25 mouse cellular contexts compared by ENCODE assay signal in genomic region chr7:78940971-78941370, GRCm38 (mm10). TPM values are rescaled to one million over a fixed set of nuclear protein-coding genes. Genes with fewer than 3 reads are reported as not detected.
DNase-seq lines count a peak whose midpoint lies in the region; ATAC-seq and TF ChIP-seq lines count a peak whose summit lies in the region.
"Had no signal": no experiment of that assay in that cellular context is flagged by ENCODE, and none has a peak within 500 bp of the region (broad histone marks: within the 10 kb centered on the region; RNA-seq: fewer than 3 reads in every experiment).

No protein-coding gene starts in this region.

- no peaks in the 10 kb centered on the region for H3K36me3 ChIP-seq in thymus, adult 2 months (ENCODE audit: control insufficient read depth, insufficient read depth, low read length)
- H3K36me3 ChIP-seq in forebrain, embryonic 12.5 days (replicated peaks), result no peaks in the 10 kb centered on the region
- H3K36me3 ChIP-seq: embryonic facial prominence, embryonic 10.5 days; G1E; hindbrain, embryonic 10.5 days; limb, embryonic 10.5 days; midbrain, embryonic 15.5 days; neural tube, embryonic 13.5 days had no signal

- H3K9me3 ChIP-seq in forebrain, embryonic 12.5 days, result no peaks in the 10 kb centered on the region
- H3K9me3 ChIP-seq: embryonic facial prominence, embryonic 10.5 days; G1E; hindbrain, embryonic 10.5 days; limb, embryonic 10.5 days; megakaryocyte, embryonic 14.5 days; midbrain, embryonic 15.5 days; neural tube, embryonic 13.5 days had no signal

- no peak overlapping the region for H3K4me2 ChIP-seq in forebrain, embryonic 12.5 days
- H3K4me2 ChIP-seq: midbrain, embryonic 15.5 days; neural tube, embryonic 13.5 days had no signal

- 81% methylated on average over 3 of the region's 3 CpGs for WGBS in thymus, adult 2 months
- 89% methylated on average over 3 of the region's 3 CpGs for WGBS in forebrain, embryonic 12.5 days

- no peak for TF ChIP-seq CTCF in thymus, adult 2 months (IDR thresholded peaks at IDR 0.05; ENCODE audit: borderline replicate concordance, control insufficient read depth, extremely low read depth, insufficient read depth, low read length, poor library complexity)

- no peak overlapping the region for H3K27ac ChIP-seq in thymus, adult 2 months (ENCODE audit: control insufficient read depth, insufficient read depth, low read length)
- H3K27ac ChIP-seq in forebrain, embryonic 12.5 days, result no peak overlapping the region
- H3K27ac ChIP-seq: embryonic facial prominence, embryonic 10.5 days; hindbrain, embryonic 10.5 days; limb, embryonic 10.5 days; midbrain, embryonic 15.5 days; neural tube, embryonic 13.5 days had no signal

- peak; percentile 83 for ATAC-seq in erythroblast, adult 5-6 weeks (replicated peaks; ENCODE audit: low FRiP score, poor library complexity, severe bottlenecking)
- peak; percentile 80 for ATAC-seq in megakaryocyte progenitor cell, adult 5-6 weeks (replicated peaks; ENCODE audit: poor library complexity)
- no peak for ATAC-seq in forebrain, embryonic 12.5 days (ENCODE audit: low FRiP score)
- ATAC-seq: hindbrain, embryonic 16.5 days; intestine, embryonic 16.5 days; lung, postnatal 0 days; midbrain, embryonic 15.5 days had no signal

- H3K4me1 ChIP-seq in thymus, adult 2 months (replicated peaks; ENCODE audit: control insufficient read depth, insufficient read depth, low read length), result no peaks in the 10 kb centered on the region
- peaks cover 2% of the 10 kb centered on the region; the same call in 1 of the 2 replicates for H3K4me1 ChIP-seq in forebrain, embryonic 12.5 days
- H3K4me1 ChIP-seq: hindbrain, embryonic 10.5 days; limb, embryonic 10.5 days; midbrain, embryonic 15.5 days; neural tube, embryonic 13.5 days had no signal

- DNase-seq in ovary, adult 18-20 months (ENCODE audit: low spot score), result peak; percentile 71
- DNase-seq in ovary, postnatal 14 days (ENCODE audit: low spot score), result no peak
- peak; percentile 76 for DNase-seq in spleen, postnatal 4 days (ENCODE audit: low spot score in 2 of 2)
- DNase-seq in thymus, adult 2 months, result no peak
- DNase-seq: adrenal gland, adult 2 months; B cell, adult 2 months; cerebellum, adult 11 months; cerebellum, adult 9-11 months; gastrocnemius, postnatal 36 days; kidney, adult 9 months; kidney, postnatal 14 days; thymus, postnatal 14 days had no signal

- no peak overlapping the region for H3K4me3 ChIP-seq in thymus, adult 2 months (ENCODE audit: control insufficient read depth, insufficient read depth, low read length)
- H3K4me3 ChIP-seq in forebrain, embryonic 12.5 days (replicated peaks), result no peak overlapping the region
- H3K4me3 ChIP-seq: embryonic facial prominence, embryonic 10.5 days; hindbrain, embryonic 10.5 days; limb, embryonic 10.5 days; megakaryocyte, embryonic 14.5 days; midbrain, embryonic 15.5 days; neural tube, embryonic 13.5 days had no signal

- no peak overlapping the region for H3K9ac ChIP-seq in forebrain, embryonic 12.5 days
- H3K9ac ChIP-seq: midbrain, embryonic 15.5 days; neural tube, embryonic 13.5 days had no signal

- TF ChIP-seq POLR2A in thymus, adult 2 months (IDR thresholded peaks at IDR 0.05; ENCODE audit: control insufficient read depth, extremely low read depth, insufficient read depth, low read length, poor library complexity), result no peak

- H3K27me3 ChIP-seq in thymus, adult 2 months (ENCODE audit: control insufficient read depth, insufficient read depth, low read length), result no peaks in the 10 kb centered on the region
- no peaks in the 10 kb centered on the region for H3K27me3 ChIP-seq in forebrain, embryonic 12.5 days
- H3K27me3 ChIP-seq: midbrain, embryonic 15.5 days; neural tube, embryonic 13.5 days had no signal

RNA-seq across cellular contexts. Expression of gene Isg20, which starts 27.7 kb away (rescaled TPM):
- 792 and 830 TPM in 2 replicates for total RNA-seq in erythroblast, adult 5-6 weeks (2015; ENCODE audit: low replicate concordance)
- 550 and 581 TPM in 2 replicates for total RNA-seq in erythroblast, adult 5-6 weeks (2017; ENCODE audit: low replicate concordance)
- total RNA-seq in megakaryocyte progenitor cell, adult 5-6 weeks (2015), result 25.3 and 35.0 TPM in 2 replicates
- total RNA-seq in megakaryocyte progenitor cell, adult 5-6 weeks (2017), result 7.7 and 8.0 TPM in 2 replicates
- polyA plus RNA-seq in thymus, adult 2 months (2012; rRNA removed), result 159 and 194 TPM in 2 replicates
- polyA plus RNA-seq in forebrain, embryonic 12.5 days (2016; fragmentation: Nextera tagmentation; extraction: Ambion mirVana), result 0.29 TPM in 1 of 2 replicates, not detected in the other
- polyA plus RNA-seq: neural tube, embryonic 13.5 days had no signal

RNA-seq across cellular contexts. Expression of gene Aen, which starts 45.3 kb away (rescaled TPM):
- 0.96 and 4.6 TPM in 2 replicates for total RNA-seq in erythroblast, adult 5-6 weeks (2015; ENCODE audit: low replicate concordance)
- 10.0 and 17.6 TPM in 2 replicates for total RNA-seq in erythroblast, adult 5-6 weeks (2017; ENCODE audit: low replicate concordance)
- total RNA-seq in megakaryocyte progenitor cell, adult 5-6 weeks (2015), result 14.8 and 15.1 TPM in 2 replicates
- 39.7 and 46.6 TPM in 2 replicates for total RNA-seq in megakaryocyte progenitor cell, adult 5-6 weeks (2017)
- polyA plus RNA-seq in thymus, adult 2 months (2012; rRNA removed), result 32.3 and 39.2 TPM in 2 replicates
- polyA plus RNA-seq in forebrain, embryonic 12.5 days (2016; fragmentation: Nextera tagmentation; extraction: Ambion mirVana), result 55.2 and 57.4 TPM in 2 replicates

Comparison
In these comparisons a context has a peak if more than half of its experiments do, and no peak if none do; other contexts are left out.
1. DNase-seq: peak in ovary, adult 18-20 months (single experiment) and spleen, postnatal 4 days (2 of 2); none in ovary, postnatal 14 days (single experiment) and thymus, adult 2 months (single experiment).
2. RNA of gene Isg20, which starts 27.7 kb away (total RNA-seq): 550 to 830 TPM in erythroblast, adult 5-6 weeks; 7.7 to 35.0 TPM in megakaryocyte progenitor cell, adult 5-6 weeks; every median in the first group is over 10 times any median in the second.